Mouse (Mus musculus) intestine, embryonic 16.5 days (tissue): ENCODE results near the gene Gm6871. TPM values are rescaled to one million over a fixed set of nuclear protein-coding genes. Genes with fewer than 3 reads are reported as not detected.
"Not testable (repeated sequence)": the region's sequence is repeated elsewhere in the genome, so short reads cannot be mapped to it uniquely, and the experiment has no call there.

Source experiments
- ATAC-seq: fragments of 200-750 bp; cut with Nextera tagmentation; 2 replicates; pipeline ENCODE4 v1.8.0; 2017; ENCODE audit warnings: moderate TSS enrichment, moderate library complexity
- H3K27ac ChIP-seq: fragments of 300-500 bp; sonication (generic); 2 replicates; pipeline ENCODE4 v1.5.1; 2014; ENCODE audit warnings: mild to moderate bottlenecking, low read length
- H3K27me3 ChIP-seq: fragments of 300-500 bp; sonication (generic); replicated peaks from 2 replicates; pipeline ENCODE4 v1.6.1; 2014; ENCODE audit warnings: low read length, control low read depth, mixed read lengths; ENCODE audit not compliant: control insufficient read depth, insufficient read depth
- H3K36me3 ChIP-seq: fragments of 300-500 bp; sonication (generic); 2 replicates; pipeline ENCODE4 v1.6.1; 2014; ENCODE audit warnings: low read length, control low read depth; ENCODE audit not compliant: control insufficient read depth, insufficient read depth
- H3K4me1 ChIP-seq: fragments of 300-500 bp; sonication (generic); 2 replicates; pipeline ENCODE4 v1.6.1; 2014; ENCODE audit warnings: low read length, control low read depth, mixed read lengths; ENCODE audit not compliant: control insufficient read depth, insufficient read depth
- H3K4me2 ChIP-seq: fragments of 300-500 bp; sonication (generic); 2 replicates; pipeline ENCODE4 v1.6.1; 2014; ENCODE audit warnings: low read depth, low read length, control low read depth
- H3K4me3 ChIP-seq: fragments of 300-500 bp; sonication (generic); 2 replicates; pipeline ENCODE4 v1.5.1; 2014; ENCODE audit warnings: mild to moderate bottlenecking, low read length
- H3K9ac ChIP-seq: fragments of 300-500 bp; sonication (generic); 2 replicates; pipeline ENCODE4 v1.6.1; 2014; ENCODE audit warnings: low read depth, low read length
- H3K9me3 ChIP-seq: fragments of 300-500 bp; sonication (generic); 2 replicates; pipeline ENCODE4 v1.6.1; 2016; ENCODE audit warnings: low read length, control low read depth; ENCODE audit not compliant: control insufficient read depth
- WGBS: fragments of 180-500 bp; shearing (Covaris S2); extraction: QIAGEN DNeasy Blood & Tissue Kit; methylation state at CpG from one replicate; pipeline ENCODE4 v1.1.7; 2014; 5-methylcytosine and 5-hydroxymethylcytosine counted together
- polyA plus RNA-seq: library from polyadenylated mRNA; unstranded; fragments of >200 nt; fragmentation: Nextera tagmentation; extraction: Ambion mirVana; gene quantifications from 2 replicates; pipeline ENCODE4 v1.2.1, GENCODE M21; 2015

Gene Gm6871
- polyA plus RNA-seq: not detected in 2 replicates

DNA sequence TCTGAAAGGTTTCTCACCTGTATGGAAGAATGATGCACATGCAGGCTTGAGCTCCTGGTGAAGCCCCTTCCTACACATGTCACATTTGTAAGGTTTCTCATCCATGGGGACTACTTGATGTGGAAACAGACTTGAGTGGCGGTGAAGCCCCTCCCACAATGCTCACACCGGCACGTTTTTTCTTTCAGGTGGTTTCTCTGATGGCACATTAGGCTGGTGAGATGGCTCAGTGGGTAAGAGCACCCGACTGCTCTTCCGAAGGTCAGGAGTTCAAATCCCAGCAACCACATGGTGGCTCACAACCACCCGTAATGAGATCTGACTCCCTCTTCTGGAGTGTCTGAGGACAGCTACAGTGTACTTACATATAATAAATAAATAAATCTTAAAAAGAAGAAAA lies at the start of gene Gm6871:
Gm6871 (minus strand) TSS at position 101 of the 400 bp plus-strand sequence.
- not testable (repeated sequence) for H3K9ac ChIP-seq, H3K4me1 ChIP-seq, H3K4me3 ChIP-seq, ATAC-seq, H3K4me2 ChIP-seq, H3K27ac ChIP-seq, H3K36me3 ChIP-seq, H3K27me3 ChIP-seq, H3K9me3 ChIP-seq
- 86% methylated on average over 6 of the region's 6 CpGs for WGBS

DNA sequence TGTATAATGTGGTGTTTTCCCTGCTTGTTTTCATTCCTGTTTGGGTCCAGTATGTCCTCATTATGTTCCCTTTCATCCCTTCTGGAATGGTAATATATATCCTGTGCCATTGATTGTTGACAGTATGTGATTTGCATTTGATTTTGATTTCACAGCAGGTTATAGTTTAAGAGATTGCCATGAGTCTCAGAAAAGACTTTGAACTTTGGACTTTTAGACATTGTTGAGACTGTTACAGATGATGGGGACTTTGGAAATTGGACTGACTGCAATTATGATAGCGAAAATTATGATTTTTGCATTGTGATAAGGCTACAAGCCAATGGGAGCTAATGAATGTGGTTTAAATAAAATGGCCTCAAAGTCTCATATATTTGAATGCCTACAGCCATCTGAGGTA lies 42.8 kb upstream of the Gm6871 start:
- H3K4me1 ChIP-seq, H3K4me3 ChIP-seq, H3K27ac ChIP-seq, H3K4me2 ChIP-seq, H3K9ac ChIP-seq, H3K36me3 ChIP-seq, H3K9me3 ChIP-seq, H3K27me3 ChIP-seq: not testable (repeated sequence)
- WGBS: 81% methylated on average over 1 of the region's 1 CpGs
- peak; percentile 55; the same call in 1 of the 2 replicates for ATAC-seq

DNA sequence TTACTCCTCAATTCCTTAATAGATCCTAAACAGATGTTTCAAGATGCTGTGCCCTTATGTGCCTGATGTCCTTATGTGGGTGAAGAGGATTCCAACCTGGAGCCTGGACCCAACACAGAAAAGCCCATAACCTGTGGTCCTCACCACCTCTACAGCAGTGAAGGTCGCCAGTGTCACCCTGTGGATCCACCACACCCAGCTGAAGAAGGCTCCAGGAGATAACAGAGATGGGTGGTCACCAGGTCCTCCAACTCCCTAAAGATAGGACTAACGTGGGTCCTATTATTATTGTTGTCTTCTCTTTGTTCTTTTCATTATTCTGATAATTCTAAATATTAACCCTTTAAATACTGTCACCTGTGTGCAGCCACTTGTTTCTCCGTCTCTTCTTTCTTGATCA lies 38.2 kb upstream of the Gm6871 start:
- Histone ChIP-seq H3K27ac (no peak overlapping the region), H3K4me3 (no peak overlapping the region)

DNA sequence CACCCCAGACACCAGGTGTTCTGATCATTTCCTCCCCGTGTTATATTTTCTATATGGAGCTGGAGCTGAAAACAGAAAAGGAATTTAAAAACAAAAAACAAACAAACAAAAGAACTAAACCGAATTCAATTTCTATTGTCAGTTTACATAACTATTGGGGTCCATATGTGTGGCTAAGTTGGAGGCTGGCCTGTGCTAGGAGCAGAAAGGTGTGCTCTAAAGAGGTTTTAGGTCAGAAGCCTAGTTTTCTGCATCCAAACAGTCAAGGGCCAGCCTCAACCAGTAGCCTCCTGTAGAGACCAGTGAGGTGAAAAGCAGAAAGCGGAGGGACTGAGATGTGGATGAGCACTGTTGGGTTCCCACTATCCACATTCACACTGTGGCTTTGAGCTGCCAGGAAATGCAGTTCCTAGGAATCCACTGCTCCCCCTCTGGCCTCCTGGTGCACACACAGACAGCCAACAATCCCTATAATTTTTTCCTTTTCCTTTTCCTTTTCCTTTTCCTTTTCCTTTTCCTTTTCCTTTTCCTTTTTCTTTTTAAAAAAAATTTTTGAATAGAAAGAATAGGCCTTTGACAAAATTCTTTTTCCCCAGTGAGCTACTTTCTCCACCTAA lies 26.6 kb upstream of the Gm6871 start:
- H3K4me2 ChIP-seq: peak overlapping the region; percentile 73
- H3K27ac ChIP-seq: 0 out of 2 replicates have a peak overlapping the region, but pooled peaks have one; percentile 49
- 17% methylated on average over 3 of the region's 3 CpGs for WGBS
- 0 out of 2 replicates have a peak, but pooled peaks cover 3% of the 10 kb centered on the region for H3K4me1 ChIP-seq
- H3K9me3 ChIP-seq: no peaks in the 10 kb centered on the region
- peak overlapping the region; percentile 67 for H3K4me3 ChIP-seq
- H3K27me3 ChIP-seq: no peaks in the 10 kb centered on the region
- ATAC-seq: peak; percentile 45; the same call in 1 of the 2 replicates
- H3K9ac ChIP-seq: peak overlapping the region; percentile 74
- no peaks in the 10 kb centered on the region for H3K36me3 ChIP-seq

More for the DNA sequence above, 38.2 kb upstream of the Gm6871 start:
- 84% methylated on average over 3 of the region's 3 CpGs for WGBS
- Histone ChIP-seq H3K4me2 (no peak overlapping the region), H3K36me3 (peaks cover 3% of the 10 kb centered on the region; the same call in 1 of the 2 replicates), H3K27me3 (no peaks in the 10 kb centered on the region), H3K9ac (no peak overlapping the region), H3K9me3 (no peaks in the 10 kb centered on the region), H3K4me1 (no peaks in the 10 kb centered on the region)
- no peak for ATAC-seq

DNA sequence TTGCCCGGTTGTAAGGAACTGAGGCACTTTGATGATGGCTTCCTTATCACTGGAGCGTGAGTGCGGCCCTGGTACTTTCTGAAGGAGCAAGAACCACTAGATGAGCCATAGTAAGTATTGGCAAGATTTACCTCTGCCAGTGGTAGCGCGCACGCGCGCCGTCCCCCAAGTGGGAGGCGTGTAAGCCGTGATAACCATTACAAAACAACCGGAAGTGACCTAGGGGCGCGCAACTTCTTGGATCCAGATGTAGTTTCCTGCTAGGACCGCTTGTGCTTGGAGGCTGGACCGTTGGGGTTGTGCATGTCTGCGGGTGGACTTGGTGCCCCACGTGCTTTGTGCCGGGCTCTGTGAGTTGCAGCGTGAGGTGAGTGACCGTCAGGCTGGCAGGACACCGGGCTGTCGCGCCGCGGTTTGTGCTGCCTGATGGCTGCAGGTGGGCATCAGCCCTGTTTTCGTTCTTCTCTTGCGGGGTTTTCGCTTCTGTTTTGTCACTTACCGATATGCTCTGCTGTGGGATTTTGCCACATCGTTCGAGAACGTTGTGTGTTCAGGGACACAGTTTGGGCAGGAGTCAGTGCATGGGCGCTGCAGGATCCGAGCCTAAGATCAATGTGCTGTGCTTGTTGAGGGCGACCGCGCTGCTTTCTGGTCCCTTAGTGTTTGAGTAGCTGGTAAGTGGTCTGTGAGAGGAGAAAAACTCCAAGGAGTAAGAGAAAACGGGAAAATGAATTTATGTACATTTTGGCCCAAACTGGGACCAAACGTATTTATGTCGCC lies 25.8 kb upstream of the Gm6871 start, which contains the start of gene 2610021A01Rik:
2610021A01Rik (plus strand) TSS at position 197 of the 780 bp plus-strand sequence.
- H3K9ac ChIP-seq: peak within 1 kb of the TSS; percentile 74
- H3K4me3 ChIP-seq: peak within 1 kb of the TSS; percentile 67
- H3K4me2 ChIP-seq: peak within 1 kb of the TSS; percentile 73
- 0 out of 2 replicates have a peak, but pooled peaks cover 3% of the 10 kb centered on the region for H3K4me1 ChIP-seq
- under 1% methylated on average over 41 of the region's 41 CpGs for WGBS
- no peaks in the 10 kb centered on the region for H3K9me3 ChIP-seq
- ATAC-seq: peak; percentile 99
- peak within 1 kb of the TSS; percentile 49; the same call in 1 of the 2 replicates for H3K27ac ChIP-seq
- H3K27me3 ChIP-seq: no peaks in the 10 kb centered on the region
- no peaks in the 10 kb centered on the region for H3K36me3 ChIP-seq

DNA sequence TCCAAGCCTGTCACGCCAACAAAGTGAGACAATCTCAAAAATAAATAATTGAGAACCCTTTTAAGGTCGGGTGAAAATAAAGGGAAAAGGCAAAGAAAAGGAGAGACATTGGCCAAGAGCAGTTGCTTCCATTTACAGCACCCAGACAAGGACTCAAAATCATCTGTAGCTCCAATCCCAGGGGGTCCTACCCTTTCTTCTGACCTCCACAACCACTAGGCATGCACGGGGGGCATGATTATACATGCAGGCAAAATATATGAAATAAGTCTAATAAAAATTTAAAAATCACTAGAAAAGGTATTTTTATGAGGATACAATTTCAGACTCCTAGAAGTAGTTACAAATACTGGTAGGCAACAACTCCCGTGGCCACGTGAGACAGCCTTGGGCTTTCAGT lies 25.2 kb upstream of the Gm6871 start:
- peak overlapping the region; percentile 50 for H3K4me2 ChIP-seq
- no peak overlapping the region for H3K27ac ChIP-seq
- 46% methylated on average over 5 of the region's 5 CpGs for WGBS
- no peaks in the 10 kb centered on the region for H3K9me3 ChIP-seq
- no peaks in the 10 kb centered on the region for H3K36me3 ChIP-seq
- H3K27me3 ChIP-seq: no peaks in the 10 kb centered on the region
- H3K9ac ChIP-seq: peak overlapping the region; percentile 74
- 0 out of 2 replicates have a peak, but pooled peaks cover 3% of the 10 kb centered on the region for H3K4me1 ChIP-seq
- peak; percentile 15 for ATAC-seq
- H3K4me3 ChIP-seq: peak overlapping the region; percentile 67

DNA sequence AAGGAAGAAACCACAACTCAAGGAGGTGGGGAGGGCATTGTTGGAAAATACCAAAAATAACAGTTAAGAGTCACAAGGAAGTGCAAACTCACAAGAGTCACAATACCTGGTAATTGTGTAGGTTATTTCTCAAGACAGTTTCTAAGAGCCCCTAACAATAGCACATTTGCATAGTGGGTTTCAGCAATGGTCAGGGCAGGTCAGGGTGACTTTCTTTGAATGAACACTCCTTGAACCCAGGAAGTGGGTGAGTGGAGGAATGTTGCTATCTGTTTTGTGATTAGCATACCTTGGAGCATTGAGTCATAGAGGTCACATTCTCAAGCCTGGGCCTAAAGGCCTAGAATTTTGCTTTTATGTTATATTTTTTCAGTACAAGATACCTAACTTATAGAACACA lies 14.4 kb upstream of the Gm6871 start:
- not testable (repeated sequence) for H3K9ac ChIP-seq, H3K4me3 ChIP-seq, H3K27ac ChIP-seq, H3K36me3 ChIP-seq, H3K4me1 ChIP-seq, H3K4me2 ChIP-seq, H3K27me3 ChIP-seq, H3K9me3 ChIP-seq, ATAC-seq

DNA sequence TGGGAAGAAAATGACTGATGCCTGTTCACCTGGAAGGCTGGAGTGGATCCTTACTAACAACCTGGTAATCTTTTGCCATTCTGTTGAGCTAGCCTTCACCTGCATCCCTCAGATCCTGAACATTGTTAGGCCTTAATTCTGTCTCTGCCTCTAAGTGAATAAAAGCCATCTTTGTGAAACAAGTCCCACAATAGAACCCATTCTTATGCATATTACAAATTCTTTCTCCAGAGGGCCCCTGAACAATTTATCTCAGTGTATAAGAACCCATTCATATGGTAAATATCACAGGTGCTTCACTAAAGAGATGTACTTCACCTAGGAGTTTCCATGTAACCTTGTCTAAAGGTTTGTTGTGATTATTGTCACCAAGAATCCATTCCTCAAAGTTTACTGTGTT lies 8.6 kb upstream of the Gm6871 start:
- H3K27ac ChIP-seq: no peak overlapping the region
- H3K4me1 ChIP-seq: no peaks in the 10 kb centered on the region
- no peak for ATAC-seq
- H3K4me3 ChIP-seq: no peak overlapping the region
- no peaks in the 10 kb centered on the region for H3K9me3 ChIP-seq
- no peaks in the 10 kb centered on the region for H3K27me3 ChIP-seq
- H3K36me3 ChIP-seq: no peaks in the 10 kb centered on the region
- H3K4me2 ChIP-seq: no peak overlapping the region
- no peak overlapping the region for H3K9ac ChIP-seq

DNA sequence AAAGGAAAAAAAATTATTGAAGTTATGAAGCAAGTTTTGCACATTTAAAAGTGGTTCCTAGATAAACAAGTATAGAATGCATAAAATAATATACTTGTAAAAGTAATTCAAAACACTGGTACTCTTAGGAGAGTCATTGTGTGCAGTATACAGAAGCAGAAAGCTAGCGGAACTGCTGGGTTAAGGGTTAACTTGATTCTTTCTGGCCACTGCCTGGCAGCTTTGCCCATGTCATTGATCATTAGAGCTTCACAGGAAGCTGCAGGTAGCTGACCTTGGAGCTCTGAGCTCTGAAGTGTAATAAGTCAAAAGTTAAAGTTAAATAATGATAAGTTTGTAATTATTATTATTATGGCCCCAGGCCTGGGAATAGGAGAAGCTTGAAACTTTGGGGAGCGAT lies 4.5 kb upstream of the Gm6871 start:
- H3K9ac ChIP-seq: no peak overlapping the region
- H3K27me3 ChIP-seq: no peaks in the 10 kb centered on the region
- no peaks in the 10 kb centered on the region for H3K4me1 ChIP-seq
- H3K4me3 ChIP-seq: no peak overlapping the region
- H3K27ac ChIP-seq: no peak overlapping the region
- 91% methylated on average over 2 of the region's 2 CpGs for WGBS
- no peaks in the 10 kb centered on the region; the same call in 1 of the 2 replicates for H3K9me3 ChIP-seq
- no peaks in the 10 kb centered on the region for H3K36me3 ChIP-seq
- no peak for ATAC-seq
- H3K4me2 ChIP-seq: no peak overlapping the region
